Mouse (Mus musculus) A20 (cell line): ENCODE data around the gene Mapkapk2.
A peak's percentile ranks its signal among the peaks of the same experiment; 100 is the strongest.

Experiments used
- DNase-seq: peaks from one replicate; pipeline ENCODE4 v3.0.0-alpha.2; 2011; ENCODE audit warnings: low read depth, low spot score

Mapkapk2 gene

DNA sequence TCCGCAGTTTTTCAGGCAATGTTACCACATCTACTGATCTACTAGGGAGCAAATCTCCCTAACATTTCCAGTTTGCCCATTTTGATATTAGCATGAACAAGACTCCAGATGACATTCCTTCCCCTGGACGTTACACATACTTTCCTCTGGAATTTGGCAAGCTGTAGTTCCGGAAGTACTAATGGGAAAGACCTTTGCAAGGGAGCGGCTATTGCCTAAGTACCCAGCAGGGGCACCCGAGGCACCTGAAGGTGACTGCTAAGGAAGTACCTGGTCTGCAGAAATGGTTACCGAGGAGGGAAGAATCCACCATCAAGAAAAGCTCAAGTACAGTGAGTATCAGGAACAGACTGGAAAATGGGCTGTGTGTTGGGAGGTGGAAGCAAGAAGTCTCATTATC lies 14.9 kb upstream of the Mapkapk2 start:
- DNase-seq, result no peak

DNA sequence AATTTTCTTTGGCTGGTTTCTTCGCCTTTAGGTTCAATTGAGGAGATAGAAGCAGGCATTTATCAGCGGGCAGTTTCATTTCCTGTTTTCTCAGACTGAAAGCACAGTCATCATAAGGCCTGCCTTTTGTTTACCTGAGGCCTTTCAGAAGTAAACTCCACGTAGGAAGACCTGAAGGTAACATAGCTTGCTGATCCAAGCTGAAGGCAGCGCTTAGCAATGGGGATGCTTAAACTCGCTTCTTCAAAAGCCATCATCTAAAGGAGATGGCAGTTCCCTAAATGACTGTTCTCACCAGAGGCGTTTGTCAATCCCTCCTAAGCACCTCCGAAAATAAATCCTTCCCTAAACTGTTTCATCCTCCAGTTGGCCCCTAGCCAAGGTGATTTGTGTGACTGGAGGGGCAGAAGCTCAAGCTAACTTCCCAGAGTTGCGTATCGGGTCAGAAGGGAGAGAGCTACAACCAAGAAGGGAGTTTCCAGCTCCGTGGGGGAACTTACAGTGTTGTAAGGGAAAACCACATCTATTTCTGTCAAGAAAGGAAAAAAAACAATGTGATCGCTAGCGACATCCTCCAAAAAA lies 13.0 kb upstream of the Mapkapk2 start:
- DNase-seq, result peak; percentile 87

DNA sequence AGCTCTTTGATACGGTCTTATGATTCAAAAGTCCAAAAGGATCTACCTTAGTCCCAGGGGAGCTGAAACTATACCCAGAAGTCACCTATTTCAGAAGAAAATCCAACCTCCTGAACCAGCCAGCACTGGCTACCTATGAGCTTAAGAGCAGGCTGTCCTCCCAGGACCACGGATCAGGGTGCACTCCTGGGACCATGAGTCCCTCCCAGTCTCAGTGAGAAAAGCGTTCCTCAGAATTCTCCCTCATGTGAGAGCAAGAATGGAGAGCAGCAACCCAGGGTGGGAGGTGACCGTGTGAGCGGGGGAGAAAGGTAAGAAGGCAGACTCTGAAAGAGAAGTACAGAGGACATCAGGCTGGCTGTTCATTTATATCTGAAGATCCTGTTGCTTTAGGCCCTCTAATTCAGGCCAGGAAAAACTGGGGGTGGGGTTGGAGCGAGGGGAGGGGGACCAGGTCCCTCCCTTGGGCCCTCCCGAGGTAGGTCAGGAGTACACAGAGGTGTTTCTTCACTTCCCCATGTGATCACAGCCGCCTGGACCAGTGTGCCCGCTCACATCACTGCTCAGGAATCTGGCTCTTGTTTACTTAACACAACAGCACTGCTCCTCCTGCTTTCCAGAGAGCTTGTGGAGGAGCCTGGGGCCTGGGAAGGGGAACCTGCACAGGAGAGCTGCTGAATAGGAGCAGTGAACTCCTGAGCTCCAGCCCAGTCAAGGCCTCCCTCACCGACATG lies 10.1 kb upstream of the Mapkapk2 start:
- DNase-seq, result no peak

DNA sequence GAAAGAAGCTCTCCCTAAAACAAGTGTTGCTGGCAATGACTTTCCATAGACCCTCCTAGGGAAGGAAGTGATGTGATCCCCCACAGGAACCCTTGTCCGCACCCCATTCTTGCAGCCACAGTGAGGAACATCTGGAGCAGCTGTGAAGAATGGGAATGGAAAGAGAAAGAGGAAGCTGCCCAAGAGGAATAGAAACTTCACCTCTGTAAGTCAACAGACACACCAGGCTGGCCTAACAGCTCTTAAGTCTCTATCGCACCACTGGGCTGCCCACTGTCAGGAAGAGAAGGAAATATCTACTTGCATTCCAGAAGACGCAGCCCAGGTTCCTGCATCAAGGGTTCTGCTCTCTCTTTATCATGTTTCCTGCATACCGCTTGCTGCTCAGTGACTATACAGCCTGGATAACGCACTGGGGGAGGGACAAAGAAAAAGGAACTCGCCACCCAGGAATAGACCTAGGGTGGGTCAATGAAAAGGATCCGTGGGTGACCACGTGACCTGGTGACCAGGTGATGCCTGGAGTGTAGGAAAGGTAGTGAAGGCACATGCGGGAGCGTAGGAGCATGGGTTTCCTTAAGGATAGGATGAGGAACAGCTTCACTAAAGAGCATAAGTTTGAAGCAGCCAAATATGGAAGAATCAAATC lies 6.3 kb upstream of the Mapkapk2 start:
- DNase-seq, result peak; percentile 87

GRCm38 (mm10) chr1:131100808-131101207 lies 3.2 kb upstream of the Mapkapk2 start:
- peak; percentile 35 for DNase-seq

DNA sequence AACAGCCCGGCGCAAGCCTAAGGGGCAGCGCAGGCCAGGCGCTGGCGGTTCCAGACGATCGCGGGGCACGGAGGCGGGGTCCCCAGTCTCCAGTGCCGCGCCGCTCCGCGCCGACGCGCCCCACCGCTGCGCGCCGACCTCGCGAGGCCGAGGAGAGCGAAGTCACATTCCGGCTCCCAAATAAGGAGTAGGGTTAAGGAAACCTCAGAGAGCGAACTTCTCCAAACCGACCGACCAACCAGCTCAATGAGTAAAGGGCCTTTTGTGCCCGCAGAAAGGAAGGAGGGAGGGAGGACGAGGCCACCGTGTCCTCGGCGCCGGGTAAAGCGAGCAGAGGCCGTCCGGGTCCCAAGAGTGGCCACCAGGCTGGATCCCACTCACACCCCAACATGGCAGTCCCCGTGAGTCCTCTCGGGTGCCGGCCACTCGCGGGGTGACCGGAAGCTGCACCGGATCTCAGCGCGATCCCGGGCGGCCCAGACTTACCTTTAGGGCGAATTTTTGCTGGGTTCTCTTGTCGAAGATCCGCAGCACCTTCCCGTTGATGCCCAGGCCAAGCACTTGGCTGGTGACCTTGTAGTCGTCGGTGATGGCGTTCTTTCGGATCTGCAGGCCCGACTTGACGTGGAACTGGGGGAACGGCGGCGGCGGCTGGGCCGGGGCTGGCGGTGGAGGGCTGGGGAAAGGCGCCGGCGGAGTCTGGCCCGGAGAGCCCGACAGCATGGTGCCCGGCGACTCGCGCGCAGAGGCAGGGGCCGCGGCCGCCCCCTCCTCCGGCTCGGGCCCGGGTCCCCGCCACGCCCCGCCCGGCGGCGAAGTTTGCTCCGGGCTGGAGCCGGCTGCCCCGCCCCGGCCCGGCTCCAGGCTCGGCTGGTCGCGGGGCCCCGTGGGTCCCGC lies 575 bp downstream of the Mapkapk2 start:
- peak; percentile 82 for DNase-seq

DNA sequence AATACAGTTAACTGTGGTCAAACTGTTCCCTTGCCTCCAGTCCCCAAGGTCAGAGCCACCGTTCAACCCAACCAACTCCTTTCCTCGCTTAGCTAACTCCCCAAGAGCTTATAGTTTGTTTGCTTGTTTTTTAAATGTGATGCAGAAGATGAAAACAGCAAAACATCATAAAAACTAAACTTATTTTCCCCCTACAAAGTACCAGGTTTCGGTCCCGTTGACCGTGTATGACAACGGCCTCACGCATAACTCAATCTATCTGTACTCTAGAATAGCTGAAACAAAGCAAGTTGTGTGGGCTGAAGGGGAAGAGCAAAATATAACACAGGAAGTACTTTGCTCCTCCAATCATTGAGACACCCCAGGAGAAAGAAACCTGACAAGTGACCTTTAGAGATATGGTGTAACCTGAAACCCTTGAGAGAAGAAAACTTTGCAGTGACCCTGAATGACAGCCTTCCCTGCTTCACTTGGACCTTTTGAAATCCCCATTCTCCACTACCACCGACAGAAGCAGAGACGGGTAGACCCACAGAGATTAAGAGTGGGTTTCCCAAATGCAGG lies 1.4 kb downstream of the Mapkapk2 start:
- peak; percentile 70 for DNase-seq

GRCm38 (mm10) chr1:131095574-131095973 lies 2.1 kb downstream of the Mapkapk2 start:
- peak; percentile 44 for DNase-seq

GRCm38 (mm10) chr1:131093889-131094288 lies 3.7 kb downstream of the Mapkapk2 start:
- DNase-seq, result no peak

DNA sequence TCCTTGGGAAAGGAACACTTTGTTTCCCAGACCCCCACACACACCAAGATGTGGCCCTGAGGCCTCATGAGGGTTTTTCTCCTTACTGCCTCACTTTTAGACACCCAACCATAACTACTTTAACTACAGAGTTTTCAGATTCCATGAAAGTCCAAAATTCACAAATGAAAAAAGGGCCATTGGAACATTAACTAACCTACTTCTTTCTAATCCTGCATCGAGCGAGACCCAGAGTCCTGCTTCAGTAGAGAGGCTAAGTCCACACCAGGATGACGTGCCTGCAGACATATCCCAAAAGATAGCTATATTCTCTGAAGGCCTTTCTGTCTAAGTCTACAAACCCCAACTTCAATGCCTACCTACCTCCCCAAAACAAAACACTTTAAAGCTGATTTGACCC lies 4.8 kb downstream of the Mapkapk2 start:
- DNase-seq, result no peak

GRCm38 (mm10) chr1:131092173-131092572 lies 5.5 kb downstream of the Mapkapk2 start:
- no peak for DNase-seq

- DNase-seq, result no peak
Observed at GRCm38 (mm10) chr1:131091481-131091880, 6.1 kb downstream of the Mapkapk2 start.

DNA sequence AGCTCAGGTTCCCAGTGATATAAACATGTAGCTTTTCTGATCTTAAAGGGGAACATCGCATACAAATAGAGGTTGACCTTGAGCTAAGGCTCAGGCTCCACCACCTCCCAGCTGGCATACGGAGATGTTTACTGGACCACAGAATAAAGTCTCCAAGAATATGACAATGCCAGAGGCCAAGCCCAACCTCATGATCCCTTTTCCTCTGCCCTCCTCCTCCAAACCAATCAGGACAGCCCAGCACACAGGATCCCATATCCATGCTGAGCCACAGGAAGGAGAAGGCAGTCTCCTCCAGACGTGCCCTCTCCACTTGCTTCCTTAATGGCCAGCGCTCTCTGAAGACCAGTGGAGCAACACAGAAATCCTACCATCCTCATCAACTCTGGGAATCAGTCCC lies 6.7 kb downstream of the Mapkapk2 start:
- DNase-seq, result no peak

DNA sequence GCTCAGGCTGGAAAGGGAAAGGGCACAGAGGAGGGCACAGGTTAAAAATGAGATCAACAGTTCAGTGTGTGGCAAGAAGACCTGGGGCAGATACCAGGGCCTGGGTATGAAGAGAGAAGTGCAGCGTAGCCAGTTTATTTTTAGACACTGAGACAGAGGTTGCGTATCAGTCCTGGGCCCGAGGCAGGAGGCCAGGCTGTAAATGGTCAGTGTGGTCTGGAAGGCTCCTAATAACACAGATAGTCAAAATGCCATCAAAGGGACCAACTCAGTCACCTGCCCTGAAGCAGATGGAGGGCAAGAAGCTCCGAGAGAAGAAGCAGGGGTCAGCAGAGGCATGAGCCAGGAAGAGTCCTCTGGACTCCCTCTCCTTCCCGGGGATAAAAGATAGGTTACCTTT lies 7.4 kb downstream of the Mapkapk2 start:
- no peak for DNase-seq

GRCm38 (mm10) chr1:131089525-131090127 lies 8.0 kb downstream of the Mapkapk2 start:
- no peak for DNase-seq

GRCm38 (mm10) chr1:131088547-131088946 lies 9.1 kb downstream of the Mapkapk2 start:
- no peak for DNase-seq

GRCm38 (mm10) chr1:131086907-131087306 lies 10.7 kb downstream of the Mapkapk2 start:
- DNase-seq, result no peak

DNA sequence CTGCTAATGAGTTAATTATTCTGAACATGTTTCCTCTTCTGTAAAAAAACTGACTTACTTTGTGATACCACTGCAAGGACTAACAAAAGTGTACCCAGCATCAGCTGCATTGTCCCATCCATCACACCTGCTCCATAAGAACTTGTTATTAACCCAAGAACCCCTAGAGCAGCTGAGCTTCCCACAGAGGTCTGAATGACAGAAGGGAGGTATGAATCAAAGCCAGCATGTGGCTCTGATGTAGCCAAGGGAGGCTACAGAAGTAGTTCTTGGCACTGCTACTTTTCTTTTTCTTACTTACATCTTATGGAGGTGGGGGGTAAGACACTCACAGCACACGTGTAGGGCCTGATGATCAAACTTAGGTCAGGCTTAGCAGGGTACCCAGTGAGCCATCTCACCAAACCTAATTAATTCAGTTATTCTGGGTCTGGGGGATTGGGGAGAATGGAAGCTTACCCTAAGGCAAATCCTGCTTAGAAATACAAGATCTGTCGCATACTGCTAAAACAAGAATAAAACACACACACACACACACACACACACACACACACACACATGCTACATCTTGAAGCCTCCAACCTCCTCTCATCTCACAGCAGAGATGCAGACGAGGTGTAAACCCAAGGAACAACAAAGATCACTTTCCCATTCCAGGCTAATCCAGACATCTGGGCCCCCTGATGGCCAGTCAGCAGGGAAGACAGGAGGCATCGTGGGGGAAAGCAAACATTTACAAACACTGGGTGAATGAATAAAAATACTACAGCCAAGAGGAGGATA lies 11.5 kb downstream of the Mapkapk2 start:
- no peak for DNase-seq

- DNase-seq, result no peak
Observed at GRCm38 (mm10) chr1:131085272-131085671, 12.4 kb downstream of the Mapkapk2 start.

DNA sequence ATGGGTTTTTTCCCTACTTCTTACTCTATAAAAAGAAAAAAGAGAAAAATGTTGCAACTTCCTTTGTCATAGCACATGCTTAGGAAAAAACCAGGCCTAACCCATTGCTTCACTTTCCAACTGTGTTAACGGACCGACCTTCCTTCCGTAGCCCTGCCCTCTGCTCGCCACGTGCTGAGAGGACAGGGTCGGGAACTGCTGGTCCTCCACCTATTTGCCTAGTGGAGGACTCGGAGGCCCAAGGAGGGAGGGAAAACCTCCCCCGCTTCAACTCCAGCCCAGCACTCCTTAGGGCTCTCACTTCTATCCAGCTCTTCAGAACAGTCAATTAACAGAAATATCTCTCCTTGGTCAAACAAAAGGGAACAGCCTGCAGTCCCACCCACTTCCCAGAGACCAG lies 13.3 kb downstream of the Mapkapk2 start:
- no peak for DNase-seq
